Mouse (Mus musculus): ENCODE results near the gene Ly6f. TPM values are rescaled to one million over a fixed set of nuclear protein-coding genes. Genes with fewer than 3 reads are reported as not detected.
"Not testable (repeated sequence)": the region's sequence is repeated elsewhere in the genome, so short reads cannot be mapped to it uniquely, and the experiment has no call there.

The Ly6f gene
- polyA plus RNA-seq, 1 experiment from 2014 or later: not detected

GRCm38 (mm10) chr15:75268916-75269829 lies 952 bp downstream of the Ly6f start:
- Histone ChIP-seq H3K27me3 (ENCODE audit: control insufficient read depth, insufficient read depth, low read depth, low read length) (no peaks in the 10 kb centered on the region), H3K27ac (ENCODE audit: low read length) (no peak overlapping the region), H3K36me3 (ENCODE audit: control insufficient read depth, insufficient read depth) (no peaks in the 10 kb centered on the region), H3K4me1 (ENCODE audit: control insufficient read depth, low read depth, low read length) (no peaks in the 10 kb centered on the region), H3K4me2 (ENCODE audit: low read depth, low read length) (no peak overlapping the region), H3K9me3 (replicated peaks; ENCODE audit: control insufficient read depth, low read length) (no peaks in the 10 kb centered on the region), H3K4me3 (ENCODE audit: low read depth, low read length) (no peak overlapping the region), H3K9ac (ENCODE audit: low read depth, low read length) (no peak overlapping the region)
- no peak for ATAC-seq (ENCODE audit: low read depth)
- WGBS (ENCODE audit: insufficient replicate concordance): 58% methylated on average over 5 of the region's 5 CpGs

DNA sequence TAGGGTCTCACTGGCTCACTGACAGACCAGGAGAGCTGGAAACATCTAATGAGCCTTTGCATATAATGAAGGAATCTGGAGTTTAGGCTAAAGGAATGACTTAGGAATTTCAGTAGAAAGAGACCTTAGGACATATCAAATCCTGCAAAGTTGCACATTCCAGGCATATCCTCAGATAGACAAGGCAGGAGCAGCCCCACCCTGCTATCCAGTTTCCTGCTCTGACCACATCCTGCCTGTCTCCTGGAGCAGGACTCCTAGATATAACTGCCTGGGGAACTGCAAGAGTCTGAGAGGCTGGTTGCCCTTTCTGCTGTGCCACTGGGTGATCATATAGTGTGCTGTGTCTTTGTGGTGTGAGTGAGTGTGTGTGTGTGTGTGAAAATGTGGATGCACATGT lies 1.9 kb downstream of the Ly6f start:
- no peak overlapping the region for H3K27ac ChIP-seq (ENCODE audit: low read length)
- H3K4me1 ChIP-seq (ENCODE audit: control insufficient read depth, low read depth, low read length): no peaks in the 10 kb centered on the region
- no peak overlapping the region for H3K4me3 ChIP-seq (ENCODE audit: low read depth, low read length)
- H3K9ac ChIP-seq (ENCODE audit: low read depth, low read length): no peak overlapping the region
- H3K9me3 ChIP-seq (replicated peaks; ENCODE audit: control insufficient read depth, low read length): no peaks in the 10 kb centered on the region
- H3K36me3 ChIP-seq (ENCODE audit: control insufficient read depth, insufficient read depth): no peaks in the 10 kb centered on the region
- ATAC-seq (ENCODE audit: low read depth): no peak
- no peak overlapping the region for H3K4me2 ChIP-seq (ENCODE audit: low read depth, low read length)
- H3K27me3 ChIP-seq (ENCODE audit: control insufficient read depth, insufficient read depth, low read depth, low read length): no peaks in the 10 kb centered on the region

- Histone ChIP-seq H3K36me3 (ENCODE audit: control insufficient read depth, insufficient read depth) (no peaks in the 10 kb centered on the region), H3K4me1 (ENCODE audit: control insufficient read depth, low read depth, low read length) (no peaks in the 10 kb centered on the region), H3K4me3 (ENCODE audit: low read depth, low read length) (no peak overlapping the region), H3K9ac (ENCODE audit: low read depth, low read length) (no peak overlapping the region), H3K4me2 (ENCODE audit: low read depth, low read length) (no peak overlapping the region), H3K27me3 (ENCODE audit: control insufficient read depth, insufficient read depth, low read depth, low read length) (no peaks in the 10 kb centered on the region), H3K9me3 (replicated peaks; ENCODE audit: control insufficient read depth, low read length) (no peaks in the 10 kb centered on the region), H3K27ac (ENCODE audit: low read length) (no peak overlapping the region)
- no peak for ATAC-seq (ENCODE audit: low read depth)
- 54% methylated on average over 3 of the region's 3 CpGs for WGBS (ENCODE audit: insufficient replicate concordance)
Measured at GRCm38 (mm10) chr15:75270691-75271362, 2.6 kb downstream of the Ly6f start.

DNA sequence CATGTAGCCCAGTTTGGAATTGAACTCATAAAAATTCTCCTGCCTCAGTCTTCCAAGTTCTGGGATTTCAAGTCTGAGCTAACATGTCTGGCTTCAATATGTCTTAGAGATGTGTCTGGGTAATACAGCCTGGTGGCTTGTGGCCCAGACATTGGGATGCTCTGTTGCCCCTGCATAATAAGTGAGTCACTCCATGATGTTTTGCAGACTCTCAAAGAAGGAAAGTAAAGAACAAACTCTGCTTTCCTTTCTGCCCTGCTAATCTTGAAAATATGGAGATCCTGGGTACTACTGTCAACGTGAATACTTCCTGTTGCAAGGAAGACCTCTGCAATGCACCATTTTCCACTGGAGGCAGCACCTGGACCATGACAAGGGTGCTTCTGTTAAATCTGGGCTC lies 3.2 kb downstream of the Ly6f start:
- Histone ChIP-seq H3K4me1 (ENCODE audit: control insufficient read depth, low read depth, low read length) (no peaks in the 10 kb centered on the region), H3K4me3 (ENCODE audit: low read depth, low read length) (no peak overlapping the region), H3K9ac (ENCODE audit: low read depth, low read length) (no peak overlapping the region), H3K4me2 (ENCODE audit: low read depth, low read length) (no peak overlapping the region), H3K27ac (ENCODE audit: low read length) (no peak overlapping the region), H3K9me3 (replicated peaks; ENCODE audit: control insufficient read depth, low read length) (no peaks in the 10 kb centered on the region), H3K36me3 (ENCODE audit: control insufficient read depth, insufficient read depth) (no peaks in the 10 kb centered on the region), H3K27me3 (ENCODE audit: control insufficient read depth, insufficient read depth, low read depth, low read length) (no peaks in the 10 kb centered on the region)
- WGBS (ENCODE audit: insufficient replicate concordance): 55% methylated on average over 1 of the region's 1 CpGs
- ATAC-seq (ENCODE audit: low read depth): no peak

DNA sequence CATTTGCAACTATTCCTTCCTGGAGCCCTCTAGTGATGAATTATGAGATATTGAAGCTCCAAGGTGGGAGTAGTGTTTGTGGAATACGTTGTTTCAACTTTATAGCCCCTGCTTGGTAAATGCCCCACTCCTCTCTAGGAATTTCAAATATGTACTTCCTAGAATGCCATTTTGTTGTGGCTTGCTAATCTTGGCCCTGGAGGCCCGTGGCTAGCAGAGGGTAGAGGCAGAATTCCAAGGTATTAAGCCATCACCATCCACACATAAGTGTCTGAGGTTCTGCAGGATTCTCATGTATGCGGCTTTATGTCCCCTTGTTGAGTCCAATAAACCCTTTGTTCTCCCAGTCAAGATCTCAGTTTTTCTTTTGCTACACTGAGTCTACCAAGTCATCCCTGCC lies 3.7 kb downstream of the Ly6f start:
- Histone ChIP-seq H3K27ac (ENCODE audit: low read length) (no peak overlapping the region), H3K4me3 (ENCODE audit: low read depth, low read length) (no peak overlapping the region), H3K9me3 (replicated peaks; ENCODE audit: control insufficient read depth, low read length) (no peaks in the 10 kb centered on the region), H3K4me1 (ENCODE audit: control insufficient read depth, low read depth, low read length) (no peaks in the 10 kb centered on the region), H3K36me3 (ENCODE audit: control insufficient read depth, insufficient read depth) (no peaks in the 10 kb centered on the region), H3K9ac (ENCODE audit: low read depth, low read length) (no peak overlapping the region), H3K4me2 (ENCODE audit: low read depth, low read length) (no peak overlapping the region), H3K27me3 (ENCODE audit: control insufficient read depth, insufficient read depth, low read depth, low read length) (no peaks in the 10 kb centered on the region)
- 49% methylated on average over 3 of the region's 3 CpGs for WGBS (ENCODE audit: insufficient replicate concordance)
- no peak for ATAC-seq (ENCODE audit: low read depth)

DNA sequence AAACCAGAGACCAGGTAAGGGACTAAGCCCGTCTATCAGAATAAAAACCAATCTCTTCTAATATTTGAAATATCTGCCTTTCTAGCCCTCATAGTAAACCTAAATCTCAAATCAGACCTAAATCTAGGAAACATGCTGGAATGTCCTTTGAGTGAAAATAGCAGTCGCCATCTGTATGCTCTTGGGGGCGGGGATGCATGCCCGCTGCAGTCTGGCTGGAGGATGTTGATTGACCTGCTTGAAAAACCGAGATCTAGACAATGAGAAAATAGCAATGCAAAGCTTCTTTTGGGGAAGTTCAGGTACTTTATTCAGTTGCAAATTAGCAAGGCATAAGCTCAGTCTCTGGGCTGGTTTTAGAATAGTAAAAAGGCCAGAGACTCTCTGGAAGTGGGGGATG lies 13.8 kb downstream of the Ly6f start:
- not testable (repeated sequence) for H3K27ac ChIP-seq (ENCODE audit: low read length); H3K36me3 ChIP-seq (ENCODE audit: control insufficient read depth, insufficient read depth); H3K27me3 ChIP-seq (ENCODE audit: control insufficient read depth, insufficient read depth, low read depth, low read length); H3K4me2 ChIP-seq (ENCODE audit: low read depth, low read length); H3K4me1 ChIP-seq (ENCODE audit: control insufficient read depth, low read depth, low read length); H3K9ac ChIP-seq (ENCODE audit: low read depth, low read length); H3K4me3 ChIP-seq (ENCODE audit: low read depth, low read length); H3K9me3 ChIP-seq (replicated peaks; ENCODE audit: control insufficient read depth, low read length); ATAC-seq (ENCODE audit: low read depth)
- 57% methylated on average over 5 of the region's 5 CpGs for WGBS (ENCODE audit: insufficient replicate concordance)

DNA sequence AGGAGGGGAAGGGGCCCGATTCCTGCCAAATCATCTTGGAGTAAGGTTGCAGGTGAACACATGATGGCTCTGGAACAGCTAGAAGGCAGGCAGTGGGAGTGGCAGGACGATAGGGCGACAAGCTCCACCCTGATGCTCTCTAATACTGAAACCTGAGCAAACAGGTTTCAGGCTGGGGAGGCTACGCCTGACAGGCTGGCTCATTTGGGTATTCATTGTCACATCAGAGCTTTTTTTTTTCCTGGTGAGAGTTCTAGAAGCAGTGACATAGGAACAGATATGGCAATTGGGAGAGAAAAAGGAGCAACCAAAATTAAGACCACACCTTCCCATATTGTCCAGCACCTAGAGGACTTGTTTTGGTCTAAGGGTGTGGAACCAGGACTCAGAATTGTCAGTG lies 18.3 kb downstream of the Ly6f start:
- H3K27me3 ChIP-seq (ENCODE audit: control insufficient read depth, insufficient read depth, low read depth, low read length); H3K36me3 ChIP-seq (ENCODE audit: control insufficient read depth, insufficient read depth); H3K4me2 ChIP-seq (ENCODE audit: low read depth, low read length); H3K4me1 ChIP-seq (ENCODE audit: control insufficient read depth, low read depth, low read length); H3K9ac ChIP-seq (ENCODE audit: low read depth, low read length); ATAC-seq (ENCODE audit: low read depth); H3K4me3 ChIP-seq (ENCODE audit: low read depth, low read length); H3K9me3 ChIP-seq (replicated peaks; ENCODE audit: control insufficient read depth, low read length); H3K27ac ChIP-seq (ENCODE audit: low read length): not testable (repeated sequence)
- 75% methylated on average over 4 of the region's 4 CpGs for WGBS (ENCODE audit: insufficient replicate concordance)

GRCm38 (mm10) chr15:75292377-75292776 lies 24.2 kb downstream of the Ly6f start:
- H3K27me3 ChIP-seq (ENCODE audit: control insufficient read depth, insufficient read depth, low read depth, low read length): no peaks in the 10 kb centered on the region
- no peak for ATAC-seq (ENCODE audit: low read depth)
- H3K4me1 ChIP-seq (ENCODE audit: control insufficient read depth, low read depth, low read length): no peaks in the 10 kb centered on the region
- no peaks in the 10 kb centered on the region for H3K36me3 ChIP-seq (ENCODE audit: control insufficient read depth, insufficient read depth)
- H3K4me3 ChIP-seq (ENCODE audit: low read depth, low read length): no peak overlapping the region
- H3K27ac ChIP-seq (ENCODE audit: low read length): no peak overlapping the region
- H3K4me2 ChIP-seq (ENCODE audit: low read depth, low read length): no peak overlapping the region
- no peaks in the 10 kb centered on the region for H3K9me3 ChIP-seq (replicated peaks; ENCODE audit: control insufficient read depth, low read length)
- H3K9ac ChIP-seq (ENCODE audit: low read depth, low read length): no peak overlapping the region
- WGBS (ENCODE audit: insufficient replicate concordance): 56% methylated on average over 1 of the region's 1 CpGs

GRCm38 (mm10) chr15:75293873-75294385 lies 25.7 kb downstream of the Ly6f start:
- Histone ChIP-seq H3K9me3 (replicated peaks; ENCODE audit: control insufficient read depth, low read length) (no peaks in the 10 kb centered on the region), H3K4me3 (ENCODE audit: low read depth, low read length) (no peak overlapping the region), H3K4me1 (ENCODE audit: control insufficient read depth, low read depth, low read length) (no peaks in the 10 kb centered on the region), H3K27ac (ENCODE audit: low read length) (no peak overlapping the region), H3K9ac (ENCODE audit: low read depth, low read length) (no peak overlapping the region), H3K27me3 (ENCODE audit: control insufficient read depth, insufficient read depth, low read depth, low read length) (no peaks in the 10 kb centered on the region), H3K36me3 (ENCODE audit: control insufficient read depth, insufficient read depth) (no peaks in the 10 kb centered on the region), H3K4me2 (ENCODE audit: low read depth, low read length) (no peak overlapping the region)
- no peak for ATAC-seq (ENCODE audit: low read depth)
- 73% methylated on average over 7 of the region's 7 CpGs for WGBS (ENCODE audit: insufficient replicate concordance)
